Mouse (Mus musculus) cerebellum, adult 2 months (tissue): ENCODE data around the gene Qrich2. TPM values are rescaled to one million over a fixed set of nuclear protein-coding genes. Genes with fewer than 3 reads are reported as not detected.
"Not testable (repeated sequence)": the region's sequence is repeated elsewhere in the genome, so short reads cannot be mapped to it uniquely, and the experiment has no call there.

Experiments
- DNase-seq, 2 experiments: peaks; one replicate each; pipeline ENCODE4 v3.0.0; 2021
- H3K27ac ChIP-seq: fragments of 200-500 bp; 2 replicates; pipeline ENCODE4 v1.5.1; 2012; ENCODE audit warnings: low read length, control low read depth, inconsistent platforms; ENCODE audit not compliant: insufficient read depth
- H3K27me3 ChIP-seq: fragments of 200-500 bp; 2 replicates; pipeline ENCODE4 v1.6.1; 2012; ENCODE audit warnings: inconsistent platforms, mild to moderate bottlenecking, low read length, moderate library complexity; ENCODE audit not compliant: control insufficient read depth, insufficient read depth
- H3K4me1 ChIP-seq: fragments of 200-500 bp; 2 replicates; pipeline ENCODE4 v1.6.1; 2011; ENCODE audit warnings: low read length; ENCODE audit not compliant: control insufficient read depth, insufficient read depth
- H3K4me3 ChIP-seq: fragments of 200-500 bp; replicated peaks from 2 replicates; pipeline ENCODE3; 2011; ENCODE audit warnings: mild to moderate bottlenecking, low read depth, low read length, control low read depth; ENCODE audit not compliant: insufficient read depth
- CTCF ChIP-seq: fragments of 200-500 bp; IDR thresholded peaks from 2 replicates; pipeline ENCODE4 v1.5.1; 2011; ENCODE audit warnings: low read depth, mild to moderate bottlenecking, control low read depth, low read length, moderate library complexity, borderline replicate concordance; ENCODE audit not compliant: insufficient read depth
- POLR2A ChIP-seq: fragments of 200-500 bp; IDR thresholded peaks from 2 replicates; pipeline ENCODE4 v1.6.1; 2011; ENCODE audit warnings: low read length, control low read depth, borderline replicate concordance; ENCODE audit not compliant: insufficient read depth
- WGBS: fragments of 180-500 bp; shearing (Covaris S2); methylation state at CpG from one replicate; pipeline ENCODE4 v1.1.7; 2018; 5-methylcytosine and 5-hydroxymethylcytosine counted together
- polyA plus RNA-seq: library from polyadenylated mRNA; depleted of rRNA; stranded (reverse); fragments of >200 nt; gene quantifications from 2 replicates; pipeline ENCODE4 v1.2.3, GENCODE M21; 2012

The Qrich2 gene
- polyA plus RNA-seq, 1 experiment = 0.05 TPM

DNA sequence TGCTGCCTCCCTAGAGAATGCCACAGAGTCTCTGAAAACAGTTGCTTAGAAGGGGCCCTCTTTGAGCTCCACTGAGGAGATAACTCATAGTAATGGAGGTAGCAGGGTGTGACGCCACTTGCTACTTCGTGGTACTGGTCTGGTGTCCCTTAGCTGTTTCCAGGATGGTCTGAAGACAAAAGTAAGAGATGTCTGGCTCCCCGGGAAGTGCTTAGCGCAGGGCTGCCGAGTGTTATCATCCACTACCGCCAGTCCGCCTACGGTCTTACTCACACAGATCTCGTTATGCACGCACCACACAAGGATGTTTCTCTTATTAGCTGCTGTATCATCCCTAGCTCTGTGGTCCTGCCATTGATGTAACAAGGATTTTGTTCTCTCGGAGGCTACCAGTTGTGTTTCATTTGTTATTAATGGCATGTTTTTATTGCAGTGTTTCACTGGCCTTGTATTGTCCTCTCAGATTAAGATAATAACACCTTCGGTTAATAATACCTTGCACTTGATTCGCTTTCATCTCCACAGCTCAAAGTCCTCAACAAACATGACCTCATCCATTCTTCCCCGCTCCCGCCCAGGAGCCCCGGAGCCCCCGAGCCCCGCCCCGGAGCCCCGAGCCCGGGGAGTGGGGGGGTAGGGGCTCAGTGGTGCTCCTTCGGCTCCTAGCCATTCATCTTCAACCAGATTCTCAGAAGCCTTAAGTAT, 35.2 kb downstream of the Qrich2 start:
- Histone ChIP-seq H3K4me3 (no peak overlapping the region), H3K27ac (no peak overlapping the region), H3K27me3 (no peaks in the 10 kb centered on the region), H3K4me1 (peaks cover 4% of the 10 kb centered on the region; the same call in 1 of the 2 replicates)
- 47% methylated on average over 22 of the region's 22 CpGs for WGBS
- no peak for DNase-seq
- TF ChIP-seq CTCF (no peak), POLR2A (no peak)

DNA sequence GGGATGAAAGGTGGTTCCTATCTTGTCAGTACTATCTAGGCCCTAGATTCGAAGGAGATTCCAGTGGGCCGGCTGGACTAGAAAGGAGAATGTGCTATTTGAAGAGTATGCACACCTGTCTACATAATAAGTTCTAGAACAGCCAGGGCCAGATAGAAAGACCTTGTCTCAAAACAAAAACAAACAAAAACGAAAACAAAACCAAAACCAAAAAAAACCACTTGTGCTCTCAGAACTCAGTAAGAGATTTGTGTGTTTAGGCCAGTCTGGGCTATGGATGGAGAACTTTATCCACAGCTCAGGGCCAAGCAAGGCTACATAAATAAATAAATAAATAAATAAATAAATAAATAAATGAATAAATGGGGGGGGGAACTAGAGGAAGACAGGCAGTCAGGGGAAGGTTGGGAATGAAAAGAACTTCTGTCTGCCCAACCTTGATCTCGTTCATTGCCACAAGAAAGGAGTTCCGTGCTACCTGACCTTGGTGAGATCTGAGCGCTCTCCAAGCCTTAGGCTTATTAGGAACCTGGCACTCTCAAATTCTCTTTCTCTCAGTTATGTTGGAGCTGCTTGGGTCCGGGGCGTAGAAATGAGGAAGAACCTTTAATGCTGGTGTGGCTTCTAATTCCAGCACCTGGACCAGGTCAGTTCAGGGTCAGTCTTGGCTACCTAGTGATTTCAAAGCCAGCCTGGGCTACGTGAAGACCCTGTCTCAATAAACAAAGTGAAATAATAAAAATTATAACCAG, 36.0 kb downstream of the Qrich2 start:
- no peaks in the 10 kb centered on the region for H3K27me3 ChIP-seq
- DNase-seq = no peak
- no peak overlapping the region for H3K4me3 ChIP-seq
- TF ChIP-seq POLR2A = no peak
- TF ChIP-seq CTCF = no peak
- no peak overlapping the region for H3K27ac ChIP-seq
- WGBS = 91% methylated on average over 9 of the region's 9 CpGs
- H3K4me1 ChIP-seq = peaks cover 3% of the 10 kb centered on the region; the same call in 1 of the 2 replicates

DNA sequence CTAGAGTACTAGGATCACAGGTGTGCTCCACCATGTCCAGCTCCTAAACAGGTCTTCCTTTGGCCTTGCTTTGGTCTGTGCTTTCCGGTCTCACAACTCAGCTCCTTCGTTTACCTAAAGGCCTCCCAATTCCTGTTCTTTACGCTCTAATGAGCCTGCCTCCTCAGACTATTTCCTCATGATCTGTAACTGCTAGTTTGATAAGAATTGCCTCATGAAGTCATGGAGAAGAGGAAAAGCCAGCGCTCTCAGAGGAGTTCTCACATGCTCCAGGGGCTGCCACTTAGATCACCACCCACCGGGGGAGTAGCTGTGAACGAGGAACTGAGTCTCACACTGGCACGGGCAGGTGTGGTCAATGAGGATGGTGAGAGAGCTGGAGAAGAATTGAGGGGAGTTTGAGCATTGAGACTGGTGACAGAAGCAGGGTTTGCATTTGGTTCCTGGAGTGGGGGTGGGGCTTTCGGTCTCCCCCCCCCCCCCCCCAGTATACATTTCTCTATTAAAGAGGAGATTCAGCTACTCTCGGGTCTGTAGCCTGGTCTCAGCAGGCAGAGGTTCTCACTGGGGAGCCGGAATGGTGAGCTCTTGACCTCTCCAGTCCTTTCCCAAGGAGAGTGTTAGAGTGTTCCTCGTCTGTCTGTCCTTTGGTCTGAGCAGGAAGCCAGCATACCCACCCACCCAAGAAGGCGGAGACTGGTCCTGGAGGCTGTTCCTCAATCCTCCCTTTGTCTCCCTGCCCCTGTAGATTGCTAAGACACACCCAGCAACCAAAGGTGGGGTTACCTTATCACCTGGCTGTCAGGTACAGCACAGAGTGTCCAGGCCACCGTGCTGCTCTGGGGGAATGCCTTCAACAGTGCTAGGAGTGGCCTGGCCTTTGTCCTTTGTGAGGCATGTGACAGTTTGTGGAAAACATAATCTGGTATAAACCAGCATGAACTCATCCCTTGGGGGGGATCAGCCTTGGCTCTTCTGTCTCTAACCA, 36.9 kb downstream of the Qrich2 start:
- Histone ChIP-seq H3K4me3 (no peak overlapping the region), H3K27ac (no peak overlapping the region), H3K27me3 (no peaks in the 10 kb centered on the region), H3K4me1 (no peaks in the 10 kb centered on the region)
- DNase-seq = no peak
- 65% methylated on average over 13 of the region's 13 CpGs for WGBS
- TF ChIP-seq CTCF (no peak), POLR2A (no peak)

DNA sequence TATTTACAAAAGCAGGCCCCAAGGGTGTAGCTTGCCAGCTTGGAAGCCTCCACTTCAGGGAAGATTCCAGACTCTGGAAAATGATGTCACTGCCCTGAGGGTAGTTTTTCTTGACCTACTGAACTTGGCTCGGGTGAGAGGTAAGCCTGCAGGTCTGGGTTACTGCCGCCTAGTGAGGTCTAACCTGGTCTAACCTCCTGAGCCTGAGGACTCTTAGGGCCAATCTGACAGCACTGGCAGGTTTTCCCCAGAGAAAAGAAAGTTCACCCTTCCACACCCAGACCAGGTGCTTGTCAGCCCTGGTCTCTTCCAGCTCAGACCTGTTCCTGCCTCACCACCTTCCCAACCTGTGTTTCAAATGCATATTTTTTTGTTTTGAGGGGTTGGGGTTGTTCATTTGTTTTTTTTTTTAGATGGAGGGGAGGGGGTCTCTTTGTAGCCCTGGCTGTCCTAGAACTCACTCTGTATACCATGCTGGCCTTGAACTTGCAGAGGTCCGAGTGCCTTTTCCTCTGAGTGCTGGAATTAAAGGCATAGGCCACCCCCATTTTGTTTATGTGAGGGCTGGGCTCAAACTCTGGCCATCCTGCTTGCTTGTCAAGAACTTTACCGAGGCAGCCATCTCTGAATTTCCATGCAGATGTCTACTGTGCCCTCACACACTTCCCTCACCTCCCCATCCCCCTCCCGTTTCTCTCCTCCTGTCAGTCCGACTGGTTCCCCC, 39.0 kb downstream of the Qrich2 start:
- DNase-seq = no peak
- no peak overlapping the region for H3K27ac ChIP-seq
- TF ChIP-seq POLR2A = no peak
- TF ChIP-seq CTCF = no peak
- no peaks in the 10 kb centered on the region; the same call in 1 of the 2 replicates for H3K27me3 ChIP-seq
- no peak overlapping the region for H3K4me3 ChIP-seq
- 84% methylated on average over 6 of the region's 6 CpGs for WGBS
- no peaks in the 10 kb centered on the region for H3K4me1 ChIP-seq

DNA sequence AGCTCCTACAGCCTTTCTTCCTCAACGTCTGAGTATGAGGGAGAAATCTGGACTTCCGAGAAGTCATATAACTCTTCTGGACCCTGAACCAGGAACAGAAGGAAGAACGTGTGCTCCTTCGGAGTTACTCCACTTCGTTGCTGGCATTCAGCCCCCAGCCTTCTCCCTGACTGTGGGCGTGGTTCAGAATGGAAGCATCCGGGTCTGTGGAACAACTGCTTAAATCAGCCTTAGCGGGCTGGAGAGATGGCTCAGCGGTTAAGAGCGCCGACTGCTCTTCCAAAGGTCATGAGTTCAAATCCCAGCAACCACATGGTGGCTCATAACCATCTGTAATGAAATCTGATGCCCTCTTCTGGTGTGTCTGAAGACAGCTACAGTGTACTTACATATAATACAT, 39.7 kb downstream of the Qrich2 start:
- WGBS = 82% methylated on average over 11 of the region's 11 CpGs
- DNase-seq, H3K27ac ChIP-seq, H3K27me3 ChIP-seq, H3K4me1 ChIP-seq, H3K4me3 ChIP-seq: not testable (repeated sequence)

DNA sequence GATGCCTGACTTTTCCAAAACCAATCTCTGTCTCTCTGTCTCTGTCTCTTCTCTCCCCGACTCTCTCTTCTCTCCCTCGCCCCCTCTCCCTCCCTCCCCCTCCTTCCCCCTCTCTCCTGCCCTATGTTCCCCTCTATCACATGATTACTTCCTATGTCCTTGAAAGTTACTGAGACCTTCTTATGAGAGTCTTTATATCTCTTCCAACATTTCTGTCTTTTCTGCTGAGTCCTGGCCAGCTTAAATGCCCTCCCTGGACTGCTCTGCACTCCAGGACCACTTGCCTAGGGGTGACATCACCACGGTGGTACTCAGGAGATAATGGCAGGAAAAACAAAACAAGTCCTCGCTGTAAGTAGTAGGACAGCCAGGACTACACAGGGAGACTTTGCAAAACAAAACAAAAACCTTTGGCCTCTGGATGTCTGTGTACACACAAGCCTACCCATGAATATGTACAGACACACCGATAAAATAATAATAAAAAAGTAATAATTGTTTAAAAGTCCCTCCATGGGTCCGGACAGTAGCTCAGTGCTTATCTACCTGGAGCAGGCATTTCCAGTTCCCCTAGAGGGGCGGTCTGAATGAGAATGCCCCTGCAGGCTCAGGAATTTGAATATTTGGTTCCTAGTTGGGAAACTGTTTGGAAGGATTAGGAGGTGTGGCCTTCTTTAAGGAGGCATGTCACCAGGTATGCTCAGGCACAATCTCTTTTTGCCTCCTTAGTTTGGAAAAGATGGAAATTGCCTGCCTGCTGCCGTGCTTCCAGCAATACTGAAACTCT, 41.2 kb downstream of the Qrich2 start:
- H3K27ac ChIP-seq = no peak overlapping the region
- no peak overlapping the region for H3K4me3 ChIP-seq
- WGBS = 71% methylated on average over 8 of the region's 8 CpGs
- no peaks in the 10 kb centered on the region; the same call in 1 of the 2 replicates for H3K27me3 ChIP-seq
- no peak for TF ChIP-seq POLR2A
- TF ChIP-seq CTCF = no peak
- no peak for DNase-seq
- H3K4me1 ChIP-seq = no peaks in the 10 kb centered on the region
